Mouse (Mus musculus) heart, postnatal 0 days (tissue): Measurements from ENCODE around the gene Hspb1.

Experiments
- CTCF ChIP-seq: IDR thresholded peaks from 2 replicates; pipeline ENCODE4 v1.5.1; 2016; ENCODE audit warnings: antibody characterized with exemption, control low read depth, low read depth
- EP300 ChIP-seq: IDR thresholded peaks from 2 replicates; pipeline ENCODE4 v1.6.1; 2016; ENCODE audit warnings: antibody characterized with exemption, low read depth

DNA sequence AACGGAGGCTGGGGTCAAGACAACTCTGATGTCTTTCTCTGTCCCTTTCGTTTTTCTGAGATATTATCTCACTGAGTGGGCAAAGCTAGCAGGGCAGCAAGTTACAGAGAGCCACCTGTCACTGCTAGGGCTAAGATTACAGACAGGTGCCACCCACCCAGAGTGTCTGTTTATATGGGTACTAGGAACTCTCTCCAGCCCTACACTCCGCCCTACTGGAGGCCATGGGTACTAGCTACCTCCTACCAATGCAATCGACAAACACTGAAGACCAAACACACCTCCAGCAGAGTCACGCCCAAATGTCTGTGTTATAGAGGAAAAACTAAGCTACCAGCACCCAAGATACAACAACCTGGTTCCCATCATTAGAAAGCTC, 30.3 kb downstream of the Hspb1 start:
- TF ChIP-seq CTCF (no peak), EP300 (no peak)
